Mouse (Mus musculus) myocyte (in vitro differentiated cells): ENCODE data around the gene March1. TPM values are rescaled to one million over a fixed set of nuclear protein-coding genes. Genes with fewer than 3 reads are reported as not detected.

ENCODE experiments used
- H3K27me3 ChIP-seq: one replicate; pipeline ENCODE4 v1.6.1; 2011; ENCODE audit not compliant: control insufficient read depth, insufficient read depth, insufficient read length
- H3K36me3 ChIP-seq: one replicate; pipeline ENCODE4 v1.6.1; 2011; ENCODE audit not compliant: control insufficient read depth, insufficient read depth
- H3K4me2 ChIP-seq: one replicate; pipeline ENCODE4 v1.6.1; 2011; ENCODE audit warnings: low read depth, control low read depth
- H3K4me3 ChIP-seq: one replicate; pipeline ENCODE4 v1.5.1; 2011; ENCODE audit warnings: mild to moderate bottlenecking, control low read depth, moderate library complexity
- H3K79me2 ChIP-seq: one replicate; pipeline ENCODE4 v1.6.1; 2011; ENCODE audit not compliant: control insufficient read depth, insufficient read depth
- H3ac ChIP-seq: one replicate; pipeline ENCODE4 v1.6.1; 2011; ENCODE audit not compliant: control insufficient read depth, insufficient read length
- CEBPB ChIP-seq: IDR thresholded peaks from 2 replicates; pipeline ENCODE4 v1.6.1; 2011; ENCODE audit warnings: mild to moderate bottlenecking, moderate library complexity; ENCODE audit not compliant: poor library complexity, insufficient read depth, severe bottlenecking
- E2F4 ChIP-seq: IDR thresholded peaks from one replicate; pipeline ENCODE4 v1.6.1; 2011; ENCODE audit warnings: mild to moderate bottlenecking, control low read depth, moderate library complexity; ENCODE audit not compliant: insufficient read depth
- MAX ChIP-seq: IDR thresholded peaks from one replicate; pipeline ENCODE4 v1.6.1; 2011; ENCODE audit warnings: low read depth, mild to moderate bottlenecking, control low read depth
- MYOD1 ChIP-seq, 3 experiments: IDR thresholded peaks; one replicate each; pipeline ENCODE4 v1.6.1; 2011; ENCODE audit warnings: control low read depth in 2 of 3, low read depth in 2 of 3, mild to moderate bottlenecking in 2 of 3, moderate library complexity in 1 of 3; ENCODE audit not compliant: insufficient read length in 2 of 3, control insufficient read depth in 1 of 3
- MYOG ChIP-seq, 3 experiments: IDR thresholded peaks; one replicate each; pipeline ENCODE4 v1.6.1; 2011; ENCODE audit warnings: control low read depth in 2 of 3, low read depth in 2 of 3, mild to moderate bottlenecking in 2 of 3; ENCODE audit not compliant: insufficient read length in 2 of 3, control insufficient read depth in 1 of 3, insufficient read depth in 1 of 3
- POLR2A ChIP-seq: IDR thresholded peaks from one replicate; pipeline ENCODE4 v1.6.1; 2011; ENCODE audit warnings: low read depth, mild to moderate bottlenecking, control low read depth, moderate library complexity; ENCODE audit not compliant: insufficient read length
- POLR2AphosphoS2 ChIP-seq: IDR thresholded peaks from one replicate; pipeline ENCODE4 v1.6.1; 2011; ENCODE audit warnings: low read depth, control low read depth; ENCODE audit not compliant: insufficient read length
- REST ChIP-seq: IDR thresholded peaks from one replicate; pipeline ENCODE4 v1.6.1; 2011; ENCODE audit warnings: mild to moderate bottlenecking, control low read depth, moderate library complexity; ENCODE audit not compliant: insufficient read depth, insufficient read length
- SRF ChIP-seq: IDR thresholded peaks from one replicate; pipeline ENCODE4 v1.6.1; 2011; ENCODE audit warnings: low read depth; ENCODE audit not compliant: control insufficient read depth, insufficient read length
- TCF12 ChIP-seq: IDR thresholded peaks from one replicate; pipeline ENCODE4 v1.6.1; 2011; ENCODE audit warnings: mild to moderate bottlenecking, control low read depth; ENCODE audit not compliant: poor library complexity, insufficient read depth, severe bottlenecking
- TCF3 ChIP-seq: IDR thresholded peaks from one replicate; pipeline ENCODE4 v1.6.1; 2011; ENCODE audit warnings: low read depth, control low read depth; ENCODE audit not compliant: insufficient read length
- USF1 ChIP-seq: IDR thresholded peaks from one replicate; pipeline ENCODE4 v1.6.1; 2011; ENCODE audit warnings: low read depth, mild to moderate bottlenecking, control low read depth, moderate library complexity
- polyA plus RNA-seq: library from polyadenylated mRNA; unstranded; fragments of >200 nt; fragmentation: generic; extraction: Trizol; gene quantifications from one replicate; pipeline ENCODE4 v1.2.1, GENCODE M21; 2012; ENCODE audit warnings: missing spikeins

The March1 gene
- polyA plus RNA-seq, 1 experiment = 0.06 TPM

DNA sequence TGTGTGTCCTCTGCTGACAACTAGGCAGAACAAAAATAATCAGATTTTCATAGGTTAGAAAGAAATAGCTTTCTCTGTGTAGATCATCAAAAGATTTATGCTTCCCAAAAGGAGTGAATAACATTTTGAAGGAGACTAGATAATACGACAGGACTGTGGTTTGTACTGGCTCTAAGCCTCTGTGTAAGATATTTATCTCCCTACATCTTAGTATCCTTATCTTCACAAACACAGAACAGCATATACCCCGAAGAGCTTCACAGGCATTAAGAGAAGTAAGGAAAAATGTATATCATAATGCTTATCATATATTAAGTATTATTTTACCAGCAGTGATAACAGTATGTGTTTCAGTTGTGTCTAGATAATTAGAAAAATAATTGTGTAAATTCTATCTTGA, 592.6 kb downstream of the March1 start:
- H3ac ChIP-seq = no peak overlapping the region
- H3K4me2 ChIP-seq = no peak overlapping the region
- no peak overlapping the region for H3K4me3 ChIP-seq
- no peaks in the 10 kb centered on the region for H3K27me3 ChIP-seq
- TF ChIP-seq POLR2AphosphoS2 (no peak), MAX (no peak)
- no peaks in the 10 kb centered on the region for H3K79me2 ChIP-seq
- no peaks in the 10 kb centered on the region for H3K36me3 ChIP-seq

- H3K4me3 ChIP-seq = no peak overlapping the region
- no peaks in the 10 kb centered on the region for H3K36me3 ChIP-seq
- no peak overlapping the region for H3K4me2 ChIP-seq
- H3K79me2 ChIP-seq = no peaks in the 10 kb centered on the region
- no peaks in the 10 kb centered on the region for H3K27me3 ChIP-seq
- TF ChIP-seq POLR2A (no peak), MAX (no peak)
- H3ac ChIP-seq = no peak overlapping the region
These were observed 602.3 kb downstream of the March1 start for GRCm38 (mm10) chr8:66219974-66220373.

DNA sequence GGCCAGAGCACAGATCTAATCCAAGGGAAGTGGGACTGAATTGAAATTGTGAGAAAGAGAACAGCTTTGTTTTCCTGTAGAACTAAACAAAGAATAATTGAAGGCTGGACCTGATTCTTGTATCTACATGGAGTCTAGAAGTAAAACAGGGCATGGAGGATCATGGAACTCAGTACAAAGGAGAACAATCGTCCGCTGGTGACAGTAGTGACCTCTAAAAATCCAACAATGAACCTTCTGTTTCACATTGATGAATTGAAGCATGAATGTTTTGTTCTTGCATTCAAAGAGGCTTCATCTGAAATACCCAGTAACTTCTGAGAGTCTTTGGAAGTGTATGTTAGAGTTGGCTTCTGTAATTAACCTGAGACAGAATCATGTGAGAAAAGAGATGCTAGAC, 612.2 kb downstream of the March1 start:
- Histone ChIP-seq H3K4me2 (no peak overlapping the region), H3K36me3 (no peaks in the 10 kb centered on the region), H3K79me2 (no peaks in the 10 kb centered on the region), H3ac (no peak overlapping the region), H3K27me3 (no peaks in the 10 kb centered on the region), H3K4me3 (no peak overlapping the region)
- TF ChIP-seq MYOG (IDR thresholded peaks at IDR 0.05; ENCODE audit: control insufficient read depth in 1 of 3, insufficient read depth in 1 of 3, insufficient read length in 2 of 3, low read depth in 2 of 3) (no peak), E2F4 (no peak), POLR2A (no peak), POLR2AphosphoS2 (no peak), USF1 (no peak), MYOD1 (IDR thresholded peaks at IDR 0.05; ENCODE audit: control insufficient read depth in 1 of 3, insufficient read length in 2 of 3, low read depth in 2 of 3) (no peak), MAX (no peak), CEBPB (no peak), TCF3 (no peak), SRF (no peak)

- Histone ChIP-seq H3ac (no peak overlapping the region), H3K79me2 (no peaks in the 10 kb centered on the region), H3K4me2 (no peak overlapping the region), H3K27me3 (no peaks in the 10 kb centered on the region), H3K4me3 (no peak overlapping the region), H3K36me3 (no peaks in the 10 kb centered on the region)
- no peak for TF ChIP-seq TCF12
- no peak for TF ChIP-seq TCF3
- TF ChIP-seq CEBPB = no peak
- TF ChIP-seq MYOG (IDR thresholded peaks at IDR 0.05; ENCODE audit: control insufficient read depth in 1 of 3, insufficient read depth in 1 of 3, insufficient read length in 2 of 3, low read depth in 2 of 3) = no peak
- no peak for TF ChIP-seq USF1
- TF ChIP-seq REST = no peak
- TF ChIP-seq MAX = no peak
- no peak for TF ChIP-seq MYOD1 (IDR thresholded peaks at IDR 0.05; ENCODE audit: control insufficient read depth in 1 of 3, insufficient read length in 2 of 3, low read depth in 2 of 3)
- no peak for TF ChIP-seq POLR2A
- no peak for TF ChIP-seq E2F4
- TF ChIP-seq SRF = no peak
- no peak for TF ChIP-seq POLR2AphosphoS2
These were observed 651.8 kb downstream of the March1 start for GRCm38 (mm10) chr8:66269546-66269945.

DNA sequence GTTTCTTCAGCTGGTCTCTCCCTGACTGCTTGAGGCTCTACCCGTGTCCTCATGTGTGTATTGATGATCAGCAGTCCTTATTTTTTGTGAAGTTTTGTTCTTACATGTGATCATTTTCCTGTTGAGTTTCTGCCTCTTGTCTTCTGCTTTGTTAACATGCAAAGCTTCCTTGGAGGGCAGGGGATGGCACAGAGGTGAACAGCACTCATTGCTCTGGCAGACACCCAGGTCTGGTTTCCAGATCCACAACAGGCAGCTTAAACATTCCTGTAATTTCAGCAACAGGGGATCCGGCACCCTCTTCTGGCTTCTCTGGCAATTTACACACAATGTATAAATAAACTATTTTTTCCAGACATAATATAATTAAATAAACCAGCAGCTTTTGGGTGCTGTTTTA, 652.4 kb downstream of the March1 start:
- no peaks in the 10 kb centered on the region for H3K27me3 ChIP-seq
- H3K79me2 ChIP-seq = no peaks in the 10 kb centered on the region
- no peaks in the 10 kb centered on the region for H3K36me3 ChIP-seq
- H3ac ChIP-seq = no peak overlapping the region
- H3K4me2 ChIP-seq = no peak overlapping the region
- no peak overlapping the region for H3K4me3 ChIP-seq
- TF ChIP-seq TCF12 = no peak
- TF ChIP-seq MYOG (IDR thresholded peaks at IDR 0.05; ENCODE audit: control insufficient read depth in 1 of 3, insufficient read depth in 1 of 3, insufficient read length in 2 of 3, low read depth in 2 of 3) = no peak
- TF ChIP-seq E2F4 = no peak
- no peak for TF ChIP-seq POLR2AphosphoS2
- TF ChIP-seq CEBPB = no peak
- no peak for TF ChIP-seq POLR2A
- no peak for TF ChIP-seq REST
- no peak for TF ChIP-seq SRF
- no peak for TF ChIP-seq USF1
- no peak for TF ChIP-seq MAX
- TF ChIP-seq MYOD1 (IDR thresholded peaks at IDR 0.05; ENCODE audit: control insufficient read depth in 1 of 3, insufficient read length in 2 of 3, low read depth in 2 of 3) = no peak
- no peak for TF ChIP-seq TCF3
